Mouse (Mus musculus) small intestine, adult 2 months (tissue): ENCODE data around the gene Gstt1.

Experiments used
- CTCF ChIP-seq: fragments of 200-500 bp; IDR thresholded peaks from 2 replicates; pipeline ENCODE4 v1.5.1; 2012; ENCODE audit warnings: low read depth, mild to moderate bottlenecking, control low read depth, inconsistent platforms, low read length, moderate library complexity, mixed read lengths; ENCODE audit not compliant: insufficient replicate concordance, insufficient read length; ENCODE audit errors: extremely low read depth
- POLR2A ChIP-seq: fragments of 200-500 bp; IDR thresholded peaks from 2 replicates; pipeline ENCODE4 v1.6.1; 2012; ENCODE audit warnings: low read depth, mild to moderate bottlenecking, control low read depth, inconsistent platforms, low read length, moderate library complexity

- TF ChIP-seq CTCF (no peak), POLR2A (no peak)
Observed at GRCm38 (mm10) chr10:75785442-75785841, 12.9 kb downstream of the Gstt1 start.
